ENCODE assay signal across 30 mouse cellular contexts in genomic region chr3:58556649-58557048, GRCm38 (mm10). TPM values are rescaled to one million over a fixed set of nuclear protein-coding genes. Genes with fewer than 3 reads are reported as not detected.
DNase-seq lines count a peak whose midpoint lies in the region; ATAC-seq lines count a peak whose summit lies in the region.
"Had no signal": no experiment of that assay in that cellular context is flagged by ENCODE, and none has a peak within 500 bp of the region (broad histone marks: within the 10 kb centered on the region; RNA-seq: fewer than 3 reads in every experiment).

No protein-coding gene starts in this region.

- H3K27me3 ChIP-seq in splenic B cell, adult 2 months (ENCODE audit: control insufficient read depth, insufficient read depth, low read length, poor library complexity, severe bottlenecking): no peaks in the 10 kb centered on the region
- H3K27me3 ChIP-seq in midbrain, embryonic 11.5 days (ENCODE audit: control insufficient read depth, insufficient read depth, low read length): no peaks in the 10 kb centered on the region
- H3K27me3 ChIP-seq: heart, embryonic 12.5 days; limb, embryonic 13.5 days; liver, embryonic 13.5 days; neural tube, embryonic 12.5 days; stomach, embryonic 15.5 days had no signal

- H3K4me2 ChIP-seq in midbrain, embryonic 11.5 days: no peak overlapping the region
- H3K4me2 ChIP-seq: heart, embryonic 12.5 days; hindbrain, embryonic 14.5 days; limb, embryonic 13.5 days; liver, embryonic 13.5 days; lung, embryonic 14.5 days; neural tube, embryonic 12.5 days; stomach, embryonic 15.5 days had no signal

- no peaks in the 10 kb centered on the region for H3K9me3 ChIP-seq in midbrain, embryonic 11.5 days (ENCODE audit: control insufficient read depth, low read length)
- H3K9me3 ChIP-seq: embryonic facial prominence, embryonic 10.5 days; G1E; heart, embryonic 12.5 days; limb, embryonic 13.5 days; liver, embryonic 13.5 days; neural tube, embryonic 12.5 days; stomach, embryonic 15.5 days had no signal

- no peak overlapping the region for H3K27ac ChIP-seq in midbrain, embryonic 11.5 days (ENCODE audit: low read depth, low read length)
- H3K27ac ChIP-seq: embryonic facial prominence, embryonic 10.5 days; hindbrain, embryonic 14.5 days; kidney, postnatal 0 days; limb, embryonic 13.5 days; liver, embryonic 13.5 days; neural tube, embryonic 12.5 days; stomach, embryonic 15.5 days had no signal

- H3K36me3 ChIP-seq in splenic B cell, adult 2 months (ENCODE audit: control insufficient read depth, insufficient read depth, low read length, poor library complexity, severe bottlenecking): peaks cover 7% of the 10 kb centered on the region; the same call in 1 of the 2 replicates
- peaks cover 7% of the 10 kb centered on the region for H3K36me3 ChIP-seq in midbrain, embryonic 11.5 days (ENCODE audit: control insufficient read depth, insufficient read depth, low read length)

- DNase-seq in ES-CJ7 (ENCODE audit: low read depth, low spot score) (peak; percentile 30), R1 (ENCODE audit: low read depth, low spot score) (peak; percentile 64)
- DNase-seq in splenic B cell, adult 2 months (ENCODE audit: low read depth, low spot score): peak; percentile 36
- no peak for DNase-seq in midbrain, embryonic 11.5 days (ENCODE audit: low spot score, missing footprints)
- no peak for DNase-seq in cerebellum, postnatal 25 days
- no peak for DNase-seq in heart, postnatal 10 days
- DNase-seq: cerebellum, adult 9-10 months; gastrocnemius, postnatal 10 days; heart, adult 11 months; heart, postnatal 14 days; kidney, adult 2 months; layer of hippocampus, adult 9-11 months; liver, embryonic 13.5 days; lung, embryonic 14.5 days; midbrain, embryonic 14.5 days; retina, postnatal 1 day; right cerebral cortex, postnatal 25 days; spleen, adult 18-20 months; thymus, postnatal 25 days had no signal

- no peaks in the 10 kb centered on the region for H3K4me1 ChIP-seq in midbrain, embryonic 11.5 days (ENCODE audit: control insufficient read depth, insufficient read depth, low read length)
- H3K4me1 ChIP-seq: heart, embryonic 12.5 days; limb, embryonic 13.5 days; liver, embryonic 13.5 days; neural tube, embryonic 12.5 days; stomach, embryonic 15.5 days had no signal

- peak; percentile 56 to 72 for ATAC-seq in hematopoietic stem cell, adult 5-6 weeks (replicated peaks in 1 of 2; ENCODE audit: insufficient read depth in 1 of 2, low FRiP score in 2 of 2, low TSS enrichment in 1 of 2, low read depth in 1 of 2, poor library complexity in 2 of 2, severe bottlenecking in 2 of 2)
- no peak for ATAC-seq in midbrain, embryonic 11.5 days (ENCODE audit: low FRiP score)
- ATAC-seq: forebrain, embryonic 16.5 days; inflammation-experienced regulatory T-cells, adult 6 months had no signal

- intact Hi-C loops in heart, postnatal 10 days (cut with DNase I): no loop called here

- no peak overlapping the region for H3K9ac ChIP-seq in midbrain, embryonic 11.5 days (ENCODE audit: low read length)
- H3K9ac ChIP-seq: heart, embryonic 12.5 days; hindbrain, embryonic 14.5 days; limb, embryonic 13.5 days; liver, embryonic 13.5 days; lung, embryonic 14.5 days; neural tube, embryonic 12.5 days; stomach, embryonic 15.5 days had no signal

- no peak overlapping the region for H3K4me3 ChIP-seq in midbrain, embryonic 11.5 days (ENCODE audit: low read depth, low read length)
- H3K4me3 ChIP-seq: embryonic facial prominence, embryonic 10.5 days; heart, embryonic 12.5 days; limb, embryonic 13.5 days; liver, embryonic 13.5 days; neural tube, embryonic 12.5 days; stomach, embryonic 15.5 days had no signal

- 79% methylated on average over 7 of the region's 7 CpGs for WGBS in midbrain, embryonic 11.5 days

RNA-seq across cellular contexts. Expression of gene Selenot, which starts 19.8 kb away (rescaled TPM):
- total RNA-seq in hematopoietic stem cell, adult 5-6 weeks (2017): 145 and 184 TPM in 2 replicates
- 29.3 and 30.9 TPM in 2 replicates for polyA plus RNA-seq in midbrain, embryonic 11.5 days (2014; fragmentation: Nextera tagmentation; extraction: Ambion mirVana)
- 100 to 1,000 TPM; 117 to 118 TPM for total RNA-seq in heart, postnatal 10 days (2021)

RNA-seq across cellular contexts. Expression of gene Serp1, which starts 31.0 kb away (rescaled TPM):
- 78.7 and 86.1 TPM in 2 replicates for total RNA-seq in hematopoietic stem cell, adult 5-6 weeks (2017)
- 146 and 148 TPM in 2 replicates for polyA plus RNA-seq in midbrain, embryonic 11.5 days (2014; fragmentation: Nextera tagmentation; extraction: Ambion mirVana)
- total RNA-seq in heart, postnatal 10 days (2021): 10 to 100 TPM; 20.7 to 21.4 TPM

RNA-seq across cellular contexts. Expression of gene Eif2a, which starts 31.0 kb away (rescaled TPM):
- 115 and 125 TPM in 2 replicates for total RNA-seq in hematopoietic stem cell, adult 5-6 weeks (2017)
- polyA plus RNA-seq in midbrain, embryonic 11.5 days (2014; fragmentation: Nextera tagmentation; extraction: Ambion mirVana): 62.7 and 68.6 TPM in 2 replicates
- 10 to 100 TPM; 43.5 to 45.8 TPM for total RNA-seq in heart, postnatal 10 days (2021)

Comparison
In these comparisons a context has a peak if more than half of its experiments do, and no peak if none do; other contexts are left out.
1. DNase-seq: peak in ES-CJ7 (single experiment), R1 (single experiment) and splenic B cell, adult 2 months (single experiment); none in midbrain, embryonic 11.5 days (single experiment), cerebellum, postnatal 25 days (0 of 2) and heart, postnatal 10 days (0 of 2).